21 mouse cellular contexts compared by ENCODE assay signal in genomic region chrX:19168983-19169382, GRCm38 (mm10).
DNase-seq lines count a peak whose midpoint lies in the region; ATAC-seq and TF ChIP-seq lines count a peak whose summit lies in the region.
"Had no signal": no experiment of that assay in that cellular context is flagged by ENCODE, and none has a peak within 500 bp of the region (broad histone marks: within the 10 kb centered on the region; RNA-seq: fewer than 3 reads in every experiment).

No protein-coding gene starts in this region.

- no peak overlapping the region for H3K4me3 ChIP-seq in left cerebral cortex, adult 2 months
- no peak overlapping the region for H3K4me3 ChIP-seq in embryonic fibroblast, embryonic 13.5 days (ENCODE audit: insufficient read depth, low read length)
- peak overlapping the region; percentile 54 for H3K4me3 ChIP-seq in myocyte
- no peak overlapping the region for H3K4me3 ChIP-seq in hindbrain, embryonic 13.5 days
- H3K4me3 ChIP-seq: embryonic facial prominence, embryonic 13.5 days; embryonic facial prominence, embryonic 15.5 days; forebrain, embryonic 13.5 days; forebrain, embryonic 15.5 days had no signal

- H3K4me2 ChIP-seq in myocyte (ENCODE audit: low read depth) = peak overlapping the region; percentile 87
- no peak overlapping the region for H3K4me2 ChIP-seq in hindbrain, embryonic 13.5 days
- H3K4me2 ChIP-seq: embryonic facial prominence, embryonic 13.5 days; embryonic facial prominence, embryonic 15.5 days; forebrain, embryonic 13.5 days; forebrain, embryonic 15.5 days had no signal

- H3K79me2 ChIP-seq in myocyte (ENCODE audit: control insufficient read depth, insufficient read depth) = peaks cover 30% of the 10 kb centered on the region

- WGBS in hindbrain, embryonic 13.5 days = 88% methylated on average over 2 of the region's 2 CpGs

- no peaks in the 10 kb centered on the region for H3K9me3 ChIP-seq in hindbrain, embryonic 13.5 days
- H3K9me3 ChIP-seq: embryonic facial prominence, embryonic 13.5 days; embryonic facial prominence, embryonic 15.5 days; forebrain, embryonic 13.5 days; forebrain, embryonic 15.5 days had no signal

- no peak for TF ChIP-seq POLR2A in embryonic fibroblast, embryonic 13.5 days (IDR thresholded peaks at IDR 0.05; ENCODE audit: low read depth, low read length)
- TF ChIP-seq POLR2A in myocyte (IDR thresholded peaks at IDR 0.05; ENCODE audit: insufficient read length, low read depth) = no peak

- H3ac ChIP-seq in myocyte (ENCODE audit: control insufficient read depth, insufficient read length) = no peak overlapping the region

- H3K36me3 ChIP-seq in myocyte (ENCODE audit: control insufficient read depth, insufficient read depth) = no peaks in the 10 kb centered on the region
- no peaks in the 10 kb centered on the region for H3K36me3 ChIP-seq in hindbrain, embryonic 13.5 days
- H3K36me3 ChIP-seq: embryonic facial prominence, embryonic 13.5 days; embryonic facial prominence, embryonic 15.5 days; forebrain, embryonic 15.5 days had no signal

- peak overlapping the region; percentile 64; the same call in 1 of the 2 replicates for H3K27ac ChIP-seq in left cerebral cortex, adult 2 months
- H3K27ac ChIP-seq in embryonic fibroblast, embryonic 13.5 days (ENCODE audit: insufficient read depth, low read length) = peak overlapping the region; percentile 76
- no peak overlapping the region for H3K27ac ChIP-seq in hindbrain, embryonic 13.5 days
- H3K27ac ChIP-seq: embryonic facial prominence, embryonic 13.5 days; embryonic facial prominence, embryonic 15.5 days; forebrain, embryonic 13.5 days; forebrain, embryonic 15.5 days had no signal

- TF ChIP-seq CTCF in left cerebral cortex, adult 2 months (IDR thresholded peaks at IDR 0.05) = no peak
- no peak for TF ChIP-seq CTCF in embryonic fibroblast, embryonic 13.5 days (IDR thresholded peaks at IDR 0.05; ENCODE audit: borderline replicate concordance, insufficient read depth, low read length)

- no peaks in the 10 kb centered on the region for H3K4me1 ChIP-seq in embryonic fibroblast, embryonic 13.5 days (ENCODE audit: control insufficient read depth, insufficient read depth, low read length)
- H3K4me1 ChIP-seq in hindbrain, embryonic 13.5 days (replicated peaks) = no peaks in the 10 kb centered on the region
- H3K4me1 ChIP-seq: embryonic facial prominence, embryonic 13.5 days; embryonic facial prominence, embryonic 15.5 days; forebrain, embryonic 13.5 days had no signal

- H3K27me3 ChIP-seq in myocyte (ENCODE audit: control insufficient read depth, insufficient read depth, insufficient read length) = no peaks in the 10 kb centered on the region
- no peaks in the 10 kb centered on the region for H3K27me3 ChIP-seq in hindbrain, embryonic 13.5 days
- H3K27me3 ChIP-seq: embryonic facial prominence, embryonic 13.5 days; embryonic facial prominence, embryonic 15.5 days; forebrain, embryonic 13.5 days; forebrain, embryonic 15.5 days had no signal

- DNase-seq in left cerebral cortex, adult 2 months (ENCODE audit: extremely low spot score in 1 of 2, low spot score in 2 of 2) = no peak
- DNase-seq in left cerebral cortex, adult 11 months (ENCODE audit: low spot score) = no peak
- no peak for DNase-seq in kidney, postnatal 25 days
- DNase-seq: adrenal gland, adult 2 months; adrenal gland, postnatal 10 days; adrenal gland, postnatal 25 days; cerebellum, adult 11 months; cerebellum, adult 18-20 months; cerebellum, adult 8-10 months; cerebellum, adult 9-11 months; cerebellum, postnatal 14 days; cerebellum, postnatal 36 days; embryo, embryonic 11 days; forebrain, postnatal 0 days had no signal

- intact Hi-C loops in left cerebral cortex, adult 2 months (cut with DNase I) = loop anchor here (5.0 to 10.0 kb wide), 2 partner anchors 68 to 484 kb away; no protein-coding TSS in a partner anchor

- H3K9ac ChIP-seq in hindbrain, embryonic 13.5 days = no peak overlapping the region
- H3K9ac ChIP-seq: embryonic facial prominence, embryonic 13.5 days; embryonic facial prominence, embryonic 15.5 days; forebrain, embryonic 13.5 days; forebrain, embryonic 15.5 days; forebrain, postnatal 0 days had no signal

- no peak for ATAC-seq in hindbrain, embryonic 13.5 days (ENCODE audit: low FRiP score)
- ATAC-seq: forebrain, embryonic 13.5 days; forebrain, embryonic 15.5 days; forebrain, postnatal 0 days had no signal

TF ChIP-seq in myocyte, 11 proteins besides CTCF, POLR2A, EP300 and RAD21:
- no peak for TF ChIP-seq MYOD1 (IDR thresholded peaks at IDR 0.05; ENCODE audit: control insufficient read depth in 1 of 3, insufficient read length in 2 of 3, low read depth in 2 of 3)
- no peak for TF ChIP-seq TCF12 (IDR thresholded peaks at IDR 0.05; ENCODE audit: insufficient read depth, poor library complexity, severe bottlenecking)
- no peak for TF ChIP-seq SRF (IDR thresholded peaks at IDR 0.05; ENCODE audit: control insufficient read depth, insufficient read length, low read depth)
- no peak for TF ChIP-seq MAX (IDR thresholded peaks at IDR 0.05; ENCODE audit: low read depth)
- TF ChIP-seq TCF3 (IDR thresholded peaks at IDR 0.05; ENCODE audit: insufficient read length, low read depth) = no peak
- no peak for TF ChIP-seq USF1 (IDR thresholded peaks at IDR 0.05; ENCODE audit: low read depth)
- no peak for TF ChIP-seq CEBPB (IDR thresholded peaks at IDR 0.05; ENCODE audit: insufficient read depth, poor library complexity, severe bottlenecking)
- no peak for TF ChIP-seq POLR2AphosphoS2 (IDR thresholded peaks at IDR 0.05; ENCODE audit: insufficient read length, low read depth)
- TF ChIP-seq MYOG (IDR thresholded peaks at IDR 0.05; ENCODE audit: control insufficient read depth in 1 of 3, insufficient read depth in 1 of 3, insufficient read length in 2 of 3, low read depth in 2 of 3) = no peak
- no peak for TF ChIP-seq E2F4 (IDR thresholded peaks at IDR 0.05; ENCODE audit: insufficient read depth)
- no peak for TF ChIP-seq REST (IDR thresholded peaks at IDR 0.05; ENCODE audit: insufficient read depth, insufficient read length)
